Mouse (Mus musculus): ENCODE measurements around the gene Tmbim6. TPM values are rescaled to one million over a fixed set of nuclear protein-coding genes. Genes with fewer than 3 reads are reported as not detected.

Gene Tmbim6
- polyA plus RNA-seq, 1 experiment from 2014 or later: 398 TPM

GRCm38 (mm10) chr15:99449131-99449750 lies 56.6 kb downstream of the Tmbim6 start:
- DNase-seq (ENCODE audit: low spot score): peak; percentile 35

GRCm38 (mm10) chr15:99449751-99450280 lies 57.1 kb downstream of the Tmbim6 start:
- no peak for DNase-seq (ENCODE audit: low spot score)

GRCm38 (mm10) chr15:99453153-99453900 lies 60.6 kb downstream of the Tmbim6 start:
- DNase-seq (ENCODE audit: low spot score): peak; percentile 53

GRCm38 (mm10) chr15:99454585-99455279 lies 62.0 kb downstream of the Tmbim6 start:
- no peak for DNase-seq (ENCODE audit: low spot score)

- no peak for DNase-seq (ENCODE audit: low spot score)
Observed at GRCm38 (mm10) chr15:99455415-99455814, 62.7 kb downstream of the Tmbim6 start.

GRCm38 (mm10) chr15:99456338-99456962 lies 63.8 kb downstream of the Tmbim6 start:
- no peak for DNase-seq (ENCODE audit: low spot score)

GRCm38 (mm10) chr15:99456963-99457605 lies 64.4 kb downstream of the Tmbim6 start:
- peak; percentile 59 for DNase-seq (ENCODE audit: low spot score)

GRCm38 (mm10) chr15:99457606-99458401 lies 65.1 kb downstream of the Tmbim6 start, which contains the start of gene Nckap5l:
Nckap5l (minus strand) TSS chr15:99457748.
- DNase-seq (ENCODE audit: low spot score): peak; percentile 95

Other genes with a start within 250 kb of the Tmbim6 start
- 20.0 and 20.8 TPM in 2 replicates for gene Kcnh3, start 168.0 kb upstream of the Tmbim6 start, polyA plus RNA-seq (2015; fragmentation: Nextera tagmentation; extraction: Ambion mirVana)
- gene Mcrs1, start 140.9 kb upstream of the Tmbim6 start, polyA plus RNA-seq (2015; fragmentation: Nextera tagmentation; extraction: Ambion mirVana): 136 and 154 TPM in 2 replicates
- 13.0 and 14.0 TPM in 2 replicates for gene Prpf40b, start 97.8 kb upstream of the Tmbim6 start, polyA plus RNA-seq (2015; fragmentation: Nextera tagmentation; extraction: Ambion mirVana)
- gene Fam186b, start 97.0 kb upstream of the Tmbim6 start, polyA plus RNA-seq (2015; fragmentation: Nextera tagmentation; extraction: Ambion mirVana): 0.05 and 0.08 TPM in 2 replicates
- gene Fmnl3, start 22.4 kb upstream of the Tmbim6 start, polyA plus RNA-seq (2015; fragmentation: Nextera tagmentation; extraction: Ambion mirVana): 21.2 and 22.3 TPM in 2 replicates
- 5.7 and 6.0 TPM in 2 replicates for gene Nckap5l, start 64.9 kb downstream of the Tmbim6 start, polyA plus RNA-seq (2015; fragmentation: Nextera tagmentation; extraction: Ambion mirVana)
- 24.3 and 24.7 TPM in 2 replicates for gene Bcdin3d, start 81.8 kb downstream of the Tmbim6 start, polyA plus RNA-seq (2015; fragmentation: Nextera tagmentation; extraction: Ambion mirVana)
- 0.08 and 0.14 TPM in 2 replicates for gene Faim2, start 135.3 kb downstream of the Tmbim6 start, polyA plus RNA-seq (2015; fragmentation: Nextera tagmentation; extraction: Ambion mirVana)
- gene Aqp2, start 186.2 kb downstream of the Tmbim6 start, polyA plus RNA-seq (2015; fragmentation: Nextera tagmentation; extraction: Ambion mirVana): not detected in 2 replicates
- gene Aqp5, start 197.9 kb downstream of the Tmbim6 start, polyA plus RNA-seq (2015; fragmentation: Nextera tagmentation; extraction: Ambion mirVana): 3.6 and 5.2 TPM in 2 replicates
- gene Aqp6, start 208.5 kb downstream of the Tmbim6 start, polyA plus RNA-seq (2015; fragmentation: Nextera tagmentation; extraction: Ambion mirVana): 0.15 TPM in 1 of 2 replicates, not detected in the other

All from thymus, postnatal 0 days (tissue).